Mouse (Mus musculus) common myeloid progenitor, adult 5-6 weeks (primary cell): ENCODE results near the gene Trp73. TPM values are rescaled to one million over a fixed set of nuclear protein-coding genes. Genes with fewer than 3 reads are reported as not detected.
A peak's percentile ranks its signal among the peaks of the same experiment; 100 is the strongest.

Experiments used
- ATAC-seq: replicated peaks from 2 replicates; pipeline ENCODE4 v1.8.0; 2016; ENCODE audit warnings: low read depth, mild to moderate bottlenecking, moderate TSS enrichment, inconsistent platforms; ENCODE audit not compliant: poor library complexity, severe bottlenecking
- total RNA-seq: library from RNA; stranded (forward); fragments of 200-1000, 187-1606 nt; gene quantifications from 2 replicates; pipeline ENCODE4 v1.2.3, GENCODE M21; 2017

The Trp73 gene
- total RNA-seq, 1 experiment from 2014 or later: not detected

DNA sequence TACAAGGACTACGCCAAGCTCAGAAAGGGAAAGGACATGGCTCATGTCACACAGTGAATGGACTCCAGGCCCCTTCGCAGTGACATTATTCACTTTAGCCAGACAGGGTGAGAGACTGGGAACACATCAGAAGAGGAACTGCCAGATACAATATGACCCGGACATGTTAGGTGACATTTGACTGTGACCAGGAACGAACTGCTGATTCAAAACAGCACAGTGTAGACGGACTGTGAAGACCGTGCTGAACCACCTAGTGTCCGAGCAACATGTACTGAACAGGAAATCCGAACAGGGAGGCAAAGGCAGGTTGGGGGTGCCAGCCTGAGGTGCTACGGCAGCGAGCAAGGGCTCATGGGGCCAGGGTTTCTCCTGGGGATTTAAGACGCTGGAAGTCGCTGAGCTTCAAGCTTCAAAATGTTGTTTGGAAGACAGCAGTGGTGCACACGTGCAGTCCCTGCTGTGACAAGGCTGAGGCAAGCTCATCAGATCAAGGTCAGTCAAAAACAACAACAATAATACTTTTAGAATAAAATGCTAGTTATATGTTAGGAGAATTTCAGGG is 33.4 kb downstream of the Trp73 start:
- ATAC-seq: no peak

- ATAC-seq: peak; percentile 82
These were observed 34.5 kb downstream of the Trp73 start for GRCm38 (mm10) chr4:154105381-154106001.

- no peak for ATAC-seq
These were observed 36.1 kb downstream of the Trp73 start for GRCm38 (mm10) chr4:154103912-154104311.

DNA sequence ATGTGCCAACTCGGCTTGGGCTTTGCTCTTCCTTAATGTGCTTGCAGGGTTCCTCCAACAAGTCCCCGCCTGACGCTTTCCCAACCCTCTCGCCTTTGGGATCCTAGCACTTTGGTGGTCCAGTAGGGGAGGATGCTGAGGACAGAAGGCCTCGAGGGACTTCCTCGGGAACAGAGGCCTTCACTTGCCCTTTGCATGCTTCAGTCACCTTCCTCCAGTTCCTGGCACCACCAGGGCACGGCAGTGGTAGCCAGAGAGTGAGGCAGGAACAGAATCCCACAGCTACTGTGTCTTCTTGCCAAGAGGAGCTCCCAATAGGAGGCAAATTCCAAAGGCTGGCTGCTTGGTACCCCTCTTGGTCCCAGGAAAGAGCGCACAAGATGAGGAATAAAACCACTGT is 36.6 kb downstream of the Trp73 start:
- no peak for ATAC-seq

DNA sequence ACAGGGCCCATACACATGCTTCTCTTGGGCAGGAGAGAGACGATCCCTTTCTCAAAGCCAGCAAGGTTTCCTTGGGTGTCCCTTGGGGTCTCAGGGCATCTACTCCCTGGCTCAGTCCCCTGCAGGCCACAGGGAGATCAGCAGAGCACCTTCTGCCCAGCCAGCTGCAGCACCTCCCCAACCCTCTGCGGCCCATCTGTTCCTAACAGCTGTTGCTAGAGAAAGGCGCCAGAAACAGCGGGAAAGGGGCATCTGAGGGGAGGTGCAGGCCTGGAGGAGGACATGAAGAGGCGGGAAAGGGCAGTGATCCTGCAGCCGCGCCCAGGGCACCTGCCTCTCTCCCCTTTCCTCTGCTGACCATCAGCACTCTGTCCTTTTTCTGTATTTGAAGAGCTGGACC is 40.6 kb downstream of the Trp73 start:
- ATAC-seq: no peak

GRCm38 (mm10) chr4:154096111-154096510 is 43.9 kb downstream of the Trp73 start:
- no peak for ATAC-seq

DNA sequence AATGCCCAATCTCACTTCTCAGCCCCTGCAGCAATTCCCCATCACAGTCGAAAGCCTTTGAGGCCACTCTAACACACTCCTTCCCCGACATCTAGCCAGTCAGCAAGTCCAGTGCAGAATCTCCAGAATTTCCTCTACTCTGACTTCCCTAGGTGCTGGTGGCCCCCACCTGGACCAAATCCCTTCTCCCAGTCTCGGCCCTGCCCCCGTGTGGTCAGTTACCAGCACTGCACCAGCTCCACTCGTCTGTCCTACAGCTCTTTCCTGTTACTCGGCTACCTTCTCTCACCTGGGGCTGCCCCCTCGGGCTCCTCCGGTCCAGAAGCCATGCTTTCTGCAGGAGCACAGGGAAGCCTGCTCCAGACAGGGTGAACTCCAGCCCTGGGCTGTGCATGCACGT is 46.8 kb downstream of the Trp73 start:
- ATAC-seq: peak; percentile 75; the same call in 1 of the 2 replicates

DNA sequence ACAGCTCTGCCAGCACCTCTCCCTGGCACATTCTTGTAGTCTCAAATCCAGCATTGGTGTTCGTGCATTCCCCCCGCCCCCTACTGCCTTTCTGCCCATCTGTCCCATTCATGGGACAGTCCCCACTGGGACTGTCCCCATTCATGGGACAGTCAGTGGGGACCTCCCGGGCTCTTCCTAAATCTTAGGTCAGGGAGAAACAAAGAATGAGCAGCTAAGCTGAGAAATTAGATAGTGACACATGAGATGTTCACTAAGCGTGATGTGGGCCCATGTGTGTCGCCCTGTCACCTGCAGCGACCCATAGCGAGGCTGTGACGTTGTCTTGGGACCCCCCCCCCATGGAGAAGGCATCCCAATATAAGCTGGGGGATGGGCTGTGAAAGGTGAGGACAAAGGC is 48.7 kb downstream of the Trp73 start:
- no peak for ATAC-seq

DNA sequence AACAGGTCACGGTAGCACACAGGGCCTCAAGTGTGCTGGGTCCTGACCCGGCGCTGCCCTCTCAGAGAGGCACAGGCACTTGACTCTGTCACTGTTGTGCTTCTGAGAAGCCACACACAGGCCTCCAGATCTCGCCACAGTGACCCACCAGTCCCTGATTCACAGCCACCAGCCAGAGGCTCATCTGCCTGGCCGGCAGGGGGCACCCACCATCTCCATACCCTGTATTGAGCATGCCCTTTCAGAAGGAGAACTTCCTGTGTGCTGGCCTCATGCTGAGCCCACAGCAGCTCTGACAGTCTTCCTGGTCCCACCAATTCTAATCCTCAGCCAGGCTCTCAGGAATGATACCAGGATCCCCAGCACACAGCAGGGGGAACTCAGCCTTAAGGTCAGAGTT is 50.8 kb downstream of the Trp73 start:
- no peak for ATAC-seq

DNA sequence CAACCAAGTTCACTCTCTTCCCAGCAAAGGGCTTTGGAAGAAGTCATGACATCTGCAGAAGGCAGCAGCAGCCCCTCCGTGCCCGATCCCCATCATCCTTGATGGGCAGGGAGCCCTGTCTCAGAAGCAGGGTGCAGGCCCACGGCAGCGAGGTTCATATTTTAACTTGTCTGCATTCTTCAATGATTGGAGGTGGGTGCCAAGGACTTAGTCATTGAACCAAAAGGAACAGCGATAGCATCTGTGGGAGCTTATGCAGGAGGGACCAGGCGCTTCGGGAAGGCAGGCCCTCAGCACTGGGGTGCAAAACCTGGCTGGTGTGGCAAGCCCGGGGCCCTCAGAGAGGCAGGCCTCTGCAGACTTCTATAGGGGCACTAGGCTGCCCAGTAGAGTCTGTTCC is 53.6 kb downstream of the Trp73 start:
- no peak for ATAC-seq

DNA sequence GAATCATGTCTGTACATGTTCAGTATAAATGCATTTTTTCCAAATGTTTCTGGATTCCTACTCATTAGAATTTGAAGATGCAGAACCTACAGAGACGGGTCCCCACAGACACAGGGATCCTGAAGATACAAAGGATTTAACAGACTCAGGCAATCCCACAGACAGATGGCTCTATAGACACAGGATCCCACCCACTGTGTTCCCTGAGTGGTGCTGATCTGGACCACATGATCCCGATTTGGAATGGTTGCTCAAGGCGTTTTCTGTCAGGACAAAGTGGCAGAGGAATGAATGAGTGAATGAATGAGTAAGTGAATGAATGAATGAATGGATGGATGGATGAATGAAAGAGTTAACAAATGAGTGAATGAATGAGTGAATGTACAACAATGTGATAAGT is 54.2 kb downstream of the Trp73 start:
- no peak for ATAC-seq

GRCm38 (mm10) chr4:154081974-154082373 is 58.0 kb downstream of the Trp73 start:
- no peak for ATAC-seq

DNA sequence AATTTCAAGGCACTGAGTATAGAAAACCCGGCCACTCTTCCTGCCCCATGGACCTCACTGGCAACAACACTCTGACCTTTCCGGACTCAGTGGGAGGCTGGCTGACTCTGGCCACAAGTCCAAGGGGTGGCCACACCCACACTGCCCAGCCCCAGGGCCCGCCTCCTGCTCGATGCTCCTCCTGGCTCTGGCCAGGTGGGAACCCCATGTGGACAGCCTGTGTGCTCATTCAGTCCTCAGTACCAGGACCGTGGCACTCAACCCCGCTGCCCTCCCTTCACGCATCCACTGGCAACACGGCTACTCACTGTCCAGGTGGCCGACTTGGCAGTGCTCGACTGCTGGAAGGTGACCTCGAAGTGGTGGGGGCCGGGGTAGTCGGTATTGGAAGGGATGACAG is 59.0 kb downstream of the Trp73 start:
- no peak for ATAC-seq

- ATAC-seq: no peak
These were observed 59.8 kb downstream of the Trp73 start for GRCm38 (mm10) chr4:154080211-154080610.

GRCm38 (mm10) chr4:154071941-154072340 is 68.1 kb downstream of the Trp73 start:
- ATAC-seq: no peak

DNA sequence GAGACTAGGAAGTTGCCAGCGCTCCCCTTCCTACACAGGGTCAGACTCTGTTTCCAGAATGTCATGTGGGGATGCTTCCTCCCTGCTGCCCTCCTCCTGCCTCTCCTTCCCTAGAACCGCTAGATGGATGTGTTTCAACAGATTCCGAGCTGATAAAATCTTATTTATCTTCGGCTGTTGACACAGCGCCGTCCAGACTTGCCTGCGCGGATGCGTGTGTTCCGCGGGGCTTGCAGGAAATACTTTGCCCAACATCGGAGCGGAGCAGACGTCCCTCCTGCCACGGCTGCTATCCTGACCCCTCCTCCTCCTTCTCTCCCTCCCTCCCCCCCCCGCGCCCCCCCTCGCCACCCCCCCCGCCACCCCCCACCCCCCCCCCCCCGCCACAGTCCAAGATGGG is 68.5 kb downstream of the Trp73 start:
- ATAC-seq: no peak

DNA sequence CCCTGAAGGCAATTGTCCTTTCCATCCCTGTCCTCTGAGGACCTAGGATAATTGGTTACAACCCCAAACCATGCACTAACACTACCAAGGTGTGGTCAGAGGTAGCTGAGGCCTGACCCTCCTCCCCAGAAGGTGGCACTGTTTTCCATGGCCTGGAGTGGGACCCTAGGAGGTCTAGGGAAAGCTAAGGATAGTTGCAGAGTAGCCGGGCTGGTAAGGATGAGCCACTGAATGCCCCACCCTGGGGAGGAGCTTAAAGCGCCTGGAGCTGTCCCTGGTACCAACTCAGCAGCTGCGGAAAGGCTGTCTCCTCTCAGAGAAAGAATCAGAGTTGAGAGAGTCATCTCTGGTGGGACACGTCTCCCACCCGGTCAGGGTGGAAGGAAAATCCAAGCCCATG is 69.1 kb downstream of the Trp73 start:
- ATAC-seq: peak; percentile 78

DNA sequence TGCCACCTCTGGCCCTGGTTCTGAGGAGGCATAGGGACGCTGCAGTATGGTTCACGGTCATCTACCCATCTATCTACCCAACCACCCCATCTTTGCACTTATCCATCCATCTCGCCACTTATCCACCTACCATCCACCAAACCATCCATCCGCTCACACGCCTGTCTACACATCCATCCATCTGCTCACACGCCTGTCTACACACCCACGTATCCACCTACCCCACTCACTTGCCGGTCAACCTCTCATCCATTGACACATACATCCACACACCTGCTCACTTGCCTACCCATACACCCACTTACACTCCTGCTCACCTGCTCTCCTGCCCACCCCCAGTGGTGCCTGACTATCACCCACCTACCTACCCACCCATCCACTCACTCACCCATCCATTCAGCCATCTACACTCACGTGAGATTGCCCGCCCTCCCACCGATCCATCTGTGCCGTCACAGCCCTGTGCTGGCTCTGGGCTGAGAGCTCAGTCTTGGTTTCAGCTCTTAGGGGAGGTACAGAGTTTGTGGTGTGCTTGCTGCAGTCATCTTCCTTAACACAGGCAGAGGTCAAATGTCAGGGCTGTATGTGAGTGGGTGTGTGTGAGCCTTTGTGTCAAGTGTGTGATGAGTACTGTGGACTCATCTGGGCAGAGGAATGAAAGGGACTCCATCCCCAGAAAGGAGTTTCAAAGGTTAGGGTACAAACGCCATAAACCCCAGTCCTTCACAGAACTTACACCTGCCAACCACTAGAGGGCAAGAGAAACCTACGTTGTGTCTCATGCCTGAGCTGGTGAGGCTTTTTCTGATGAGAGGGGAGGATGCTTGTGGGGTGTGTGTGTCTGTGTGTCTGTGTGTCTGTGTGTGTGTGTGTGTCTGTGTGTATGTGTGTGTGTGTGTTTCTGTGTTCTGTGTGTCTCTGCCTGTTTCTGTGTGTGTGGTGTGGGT is 74.9 kb downstream of the Trp73 start:
- ATAC-seq: peak; percentile 87

- ATAC-seq: no peak
These were observed 82.3 kb downstream of the Trp73 start for GRCm38 (mm10) chr4:154057696-154058095.

DNA sequence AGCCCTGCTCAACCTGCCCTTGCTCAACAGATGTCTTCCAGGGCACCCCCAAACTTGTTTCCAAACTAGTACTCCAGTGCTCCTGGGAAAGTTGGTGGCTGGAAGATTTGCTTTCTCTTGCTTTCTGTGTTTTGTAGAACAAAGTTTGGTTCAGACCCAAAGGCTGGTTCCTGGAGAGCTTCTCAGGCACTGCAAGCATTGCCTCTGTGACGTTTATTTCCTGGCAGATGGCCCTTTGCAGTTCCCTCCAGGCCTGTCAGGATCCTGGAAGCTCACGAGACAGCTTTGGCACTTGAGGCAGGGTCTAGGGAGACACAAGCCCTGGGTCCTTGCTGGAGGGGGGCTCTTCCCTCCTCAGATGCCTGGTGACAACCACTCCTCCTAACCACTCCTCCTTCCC is 83.3 kb downstream of the Trp73 start:
- no peak for ATAC-seq

DNA sequence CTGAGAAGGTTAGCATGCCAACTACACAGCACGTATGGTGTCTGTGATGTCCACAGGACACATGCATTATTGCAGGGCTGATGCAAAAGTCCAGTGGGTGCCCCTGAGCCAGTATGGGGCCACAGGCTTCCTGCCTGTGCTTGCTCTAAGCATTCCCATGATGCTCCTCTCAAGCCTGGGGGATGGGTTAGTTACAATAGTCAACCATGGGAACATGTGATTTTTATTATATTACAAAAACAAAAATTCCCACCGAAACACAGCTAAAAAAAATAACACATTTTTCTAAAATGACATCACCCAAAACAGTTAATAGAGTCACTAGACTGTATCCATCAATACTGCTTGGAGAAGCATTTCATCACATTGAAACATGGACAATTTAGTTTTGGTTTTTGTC is 84.0 kb downstream of the Trp73 start:
- no peak for ATAC-seq
